Mouse (Mus musculus): ENCODE data around the gene Dnm3.

Dnm3 gene

DNA sequence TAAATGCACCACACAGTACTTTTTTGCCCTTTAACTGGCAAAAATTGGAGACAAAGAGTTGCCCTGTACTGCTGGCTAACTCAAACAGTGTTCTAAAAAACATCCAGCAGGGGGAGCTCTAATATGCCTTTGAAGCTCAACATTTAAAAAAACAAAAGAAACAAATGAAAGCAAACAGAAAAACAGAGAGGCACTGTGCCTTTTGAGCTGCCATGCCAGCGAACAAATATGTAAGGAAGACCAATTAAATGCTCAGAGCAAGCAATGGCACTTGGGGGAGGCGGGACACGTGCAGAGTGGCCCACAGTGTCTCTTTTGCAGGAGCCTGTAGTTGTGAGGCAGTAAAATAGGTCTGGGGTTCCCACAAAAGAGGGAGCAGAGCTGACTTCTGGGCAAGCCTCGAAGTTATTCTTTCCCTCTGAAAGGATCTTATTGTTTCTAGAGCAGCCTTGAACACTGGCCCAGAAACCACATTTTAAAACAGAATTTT lies 477.9 kb downstream of the Dnm3 start:
- in situ Hi-C loops (cut with MboI, MseI): loop anchor here (5.0 kb wide), 2 partner anchors 312 to 637 kb away; partner anchors contain the start of gene Myoc

DNA sequence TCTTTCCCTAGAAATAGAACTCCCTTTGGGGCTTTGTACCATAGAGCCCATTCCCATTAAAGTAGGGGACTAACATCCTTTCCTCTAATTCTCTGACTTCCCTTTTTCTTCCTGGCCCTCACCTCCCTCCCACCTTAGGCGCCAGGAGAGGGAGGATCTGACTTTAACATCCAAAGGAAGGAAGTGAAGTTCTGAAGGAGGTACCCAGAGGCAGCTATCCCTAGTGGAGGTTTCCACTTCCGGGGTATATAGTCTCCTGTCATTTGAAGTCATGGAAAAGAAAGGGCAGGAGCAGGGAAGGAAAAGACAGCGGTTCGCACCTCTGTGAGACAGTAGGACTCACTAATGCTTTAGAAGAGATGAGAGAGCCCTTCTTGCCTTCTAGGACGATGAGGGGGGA lies 478.5 kb downstream of the Dnm3 start:
- in situ Hi-C loops (cut with MboI, MseI): no loop called here

- in situ Hi-C loops (cut with MboI, MseI): no loop called here
Observed at GRCm38 (mm10) chr1:161998781-161999180, 479.1 kb downstream of the Dnm3 start.

DNA sequence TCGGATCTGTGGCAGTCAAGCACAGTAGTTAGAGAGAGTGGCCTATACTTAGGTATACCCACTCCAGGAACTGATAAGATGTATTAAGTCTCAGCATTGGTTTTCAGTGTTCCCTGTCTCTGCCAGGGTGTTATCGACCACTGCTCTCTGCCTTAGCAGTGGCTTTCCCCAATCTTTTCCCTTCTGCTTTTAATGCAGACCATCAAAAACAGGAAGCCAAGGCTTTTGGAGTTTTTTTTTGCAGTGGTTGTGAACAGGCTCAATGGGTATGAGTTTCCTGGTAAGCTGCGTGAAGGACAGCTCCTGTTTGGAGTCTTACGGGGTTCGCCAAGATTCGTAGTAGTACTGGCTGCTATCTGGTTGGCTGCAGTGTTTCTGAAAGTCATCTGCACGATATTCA lies 485.4 kb downstream of the Dnm3 start:
- in situ Hi-C loops (cut with MboI, MseI): no loop called here

GRCm38 (mm10) chr1:161991846-161992245 lies 486.0 kb downstream of the Dnm3 start:
- in situ Hi-C loops (cut with MboI, MseI): no loop called here

- in situ Hi-C loops (cut with MboI, MseI): no loop called here
Observed at GRCm38 (mm10) chr1:161990684-161991578, 486.9 kb downstream of the Dnm3 start.

- in situ Hi-C loops (cut with MboI, MseI): no loop called here
Observed at GRCm38 (mm10) chr1:161983979-161984566, 493.8 kb downstream of the Dnm3 start.

DNA sequence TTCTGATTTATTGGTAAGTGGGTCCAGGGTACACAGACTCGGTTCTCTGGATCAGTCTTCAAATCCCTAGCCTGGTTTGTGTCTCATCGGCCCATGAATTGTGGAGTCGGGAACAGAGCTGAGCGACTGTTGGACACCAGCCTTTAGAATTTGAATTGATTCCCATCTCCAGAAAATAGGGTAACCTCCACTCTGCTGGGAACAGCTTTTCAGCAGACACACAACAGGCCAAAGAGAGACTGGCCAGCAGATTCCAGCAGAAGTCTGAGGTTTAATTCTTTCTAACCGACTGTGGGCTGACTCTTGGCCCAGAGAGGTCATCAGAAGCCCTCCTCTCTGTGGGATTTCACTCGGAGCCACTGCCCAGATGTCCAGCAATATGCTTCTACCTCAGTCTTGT lies 494.4 kb downstream of the Dnm3 start:
- in situ Hi-C loops (cut with MboI, MseI): no loop called here

DNA sequence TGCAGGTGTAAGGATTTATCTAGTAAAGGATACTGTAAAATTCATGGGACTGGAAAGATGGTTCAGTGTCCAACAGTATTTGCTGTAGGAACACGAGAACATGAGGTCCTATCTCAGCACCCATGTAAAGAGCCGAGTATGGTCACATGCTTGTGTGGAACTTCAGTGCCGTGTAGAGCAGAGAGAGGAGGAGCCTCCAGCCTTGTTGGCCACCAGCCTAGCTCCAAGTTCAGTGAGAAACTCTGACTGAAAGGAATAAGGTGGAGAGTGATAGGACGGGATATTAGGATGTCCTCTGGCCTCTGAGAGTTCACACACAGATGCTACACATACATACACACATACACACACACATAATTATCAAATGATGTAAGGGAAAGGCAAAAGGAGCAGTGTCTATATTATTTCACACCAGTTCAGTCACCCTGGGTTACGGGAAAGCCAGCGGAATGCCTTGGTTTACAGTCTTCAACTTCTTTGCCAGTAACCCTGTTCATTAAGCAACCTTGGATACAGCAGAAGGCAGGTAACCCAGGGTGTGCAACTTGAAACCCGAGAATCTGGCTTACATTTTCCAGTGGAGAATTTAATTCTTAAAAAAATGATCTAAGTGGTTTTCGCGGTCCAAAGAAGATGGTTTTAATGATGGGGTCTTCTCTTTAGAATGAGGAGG lies 497.1 kb downstream of the Dnm3 start:
- in situ Hi-C loops (cut with MboI, MseI): no loop called here

DNA sequence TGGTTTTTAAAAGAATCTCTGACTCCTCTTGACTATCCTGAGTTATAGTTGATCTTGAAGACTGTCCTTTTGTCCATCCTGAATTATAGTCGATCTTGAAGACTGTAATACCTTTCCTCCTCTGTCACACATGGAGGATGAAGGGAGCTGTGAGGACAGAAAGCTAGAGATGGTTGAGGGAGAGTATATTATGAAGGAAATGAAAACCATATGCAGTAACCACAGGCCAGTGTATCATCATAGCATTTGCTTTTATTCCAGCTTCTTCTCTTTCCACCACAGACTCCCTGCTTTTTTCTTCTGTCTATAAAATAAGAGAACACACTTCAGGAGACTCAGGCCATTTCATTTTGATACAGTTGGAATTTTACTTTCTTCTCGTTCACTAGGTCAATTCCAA lies 497.8 kb downstream of the Dnm3 start:
- in situ Hi-C loops (cut with MboI, MseI): no loop called here

GRCm38 (mm10) chr1:161979536-161979935 lies 498.3 kb downstream of the Dnm3 start, which contains the start of gene 4930558K02Rik:
Gene 4930558K02Rik (minus strand): TSS chr1:161979636.
- in situ Hi-C loops (cut with MboI, MseI): no loop called here

- in situ Hi-C loops (cut with MboI, MseI): no loop called here
Observed at GRCm38 (mm10) chr1:161978173-161978700, 499.6 kb downstream of the Dnm3 start.

DNA sequence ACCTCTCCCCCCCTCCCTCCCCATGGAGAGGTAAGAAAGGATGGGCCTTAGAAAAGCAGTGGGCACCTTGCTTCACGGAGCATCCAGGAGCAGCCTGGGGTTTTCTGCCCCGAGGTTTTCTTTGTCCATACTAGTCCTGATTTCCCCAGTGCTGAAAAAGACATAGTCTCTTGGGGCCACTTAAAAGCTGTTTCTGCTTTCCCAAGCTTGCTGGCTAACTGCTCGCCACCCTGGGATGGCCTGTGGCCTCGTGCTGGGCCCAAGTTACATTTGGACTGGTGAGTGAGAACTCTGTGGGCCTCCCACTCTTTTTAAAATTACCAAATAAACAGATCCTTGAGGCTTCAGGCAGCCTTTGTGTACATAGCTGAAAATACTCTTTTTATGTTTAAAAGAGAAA lies 500.5 kb downstream of the Dnm3 start:
- in situ Hi-C loops (cut with MboI, MseI): no loop called here

DNA sequence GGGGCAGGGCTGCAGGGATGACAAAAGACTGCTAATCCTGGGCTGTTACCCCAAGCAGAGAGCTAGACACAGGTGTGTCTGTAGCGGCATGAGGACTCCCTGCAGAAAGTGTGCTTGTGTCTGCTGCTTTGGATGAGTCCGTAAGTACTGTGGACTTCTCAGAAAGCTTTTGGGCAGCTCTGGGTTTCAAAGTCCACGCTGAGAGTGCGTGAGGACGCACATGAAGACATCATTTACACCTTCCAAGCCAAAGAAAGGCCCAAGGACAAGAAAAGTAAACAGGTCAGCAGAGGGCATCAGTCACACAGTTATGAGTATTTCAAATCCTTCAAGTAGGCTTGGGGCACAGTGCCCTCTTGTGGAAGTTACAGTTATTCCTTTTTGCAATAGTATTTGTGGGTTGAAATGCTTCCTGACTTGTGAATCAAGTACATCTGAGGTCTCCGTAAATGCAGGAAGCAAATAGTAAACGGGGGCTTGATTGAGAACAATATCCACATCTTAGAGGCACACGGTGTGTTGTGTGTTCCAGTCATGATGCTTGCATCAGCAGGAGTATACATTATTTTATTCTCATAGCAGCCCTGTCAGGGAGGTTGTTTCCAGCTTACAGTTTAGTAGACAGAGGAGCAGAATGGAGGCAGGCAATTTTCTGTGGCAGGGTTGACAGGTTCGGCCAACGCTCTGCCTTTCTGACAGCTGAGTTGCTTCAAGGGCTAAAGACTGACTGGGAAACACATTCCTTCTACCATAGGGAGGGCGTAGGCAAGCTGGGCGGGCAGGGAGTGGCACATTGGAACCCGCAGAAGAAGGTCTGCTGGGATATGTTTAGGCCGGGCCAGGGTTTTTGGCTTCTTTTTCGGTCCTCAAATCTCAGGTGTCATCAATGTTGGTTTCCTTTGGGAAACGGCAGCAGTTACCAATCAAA lies 501.3 kb downstream of the Dnm3 start:
- in situ Hi-C loops (cut with MboI, MseI): no loop called here

GRCm38 (mm10) chr1:161972233-161972632 lies 505.6 kb downstream of the Dnm3 start:
- in situ Hi-C loops (cut with MboI, MseI): no loop called here

DNA sequence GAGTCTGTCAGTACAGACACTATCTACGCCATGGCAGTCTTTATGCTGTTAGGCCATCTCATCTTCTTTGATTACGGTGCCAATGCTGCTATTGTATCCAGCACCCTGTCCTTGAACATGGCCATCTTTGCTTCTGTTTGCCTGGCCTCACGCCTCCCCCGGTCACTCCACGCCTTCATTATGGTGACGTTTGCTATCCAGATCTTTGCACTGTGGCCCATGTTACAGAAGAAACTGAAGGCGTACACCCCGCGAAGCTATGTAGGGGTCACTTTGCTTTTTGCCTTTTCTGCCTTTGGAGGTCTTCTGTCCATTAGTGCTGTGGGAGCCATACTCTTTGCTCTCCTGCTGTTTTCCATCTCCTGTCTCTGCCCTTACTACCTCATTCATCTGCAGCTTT lies 507.0 kb downstream of the Dnm3 start:
- in situ Hi-C loops (cut with MboI, MseI): no loop called here

GRCm38 (mm10) chr1:161968589-161969407 lies 509.0 kb downstream of the Dnm3 start, which contains the start of gene Pigc:
Gene Pigc (plus strand): TSS chr1:161969186.
- in situ Hi-C loops (cut with MboI, MseI): loop anchor here (5.0 kb wide), 2 partner anchors 91 to 221 kb away; partner anchors contain the start of gene Suco

DNA sequence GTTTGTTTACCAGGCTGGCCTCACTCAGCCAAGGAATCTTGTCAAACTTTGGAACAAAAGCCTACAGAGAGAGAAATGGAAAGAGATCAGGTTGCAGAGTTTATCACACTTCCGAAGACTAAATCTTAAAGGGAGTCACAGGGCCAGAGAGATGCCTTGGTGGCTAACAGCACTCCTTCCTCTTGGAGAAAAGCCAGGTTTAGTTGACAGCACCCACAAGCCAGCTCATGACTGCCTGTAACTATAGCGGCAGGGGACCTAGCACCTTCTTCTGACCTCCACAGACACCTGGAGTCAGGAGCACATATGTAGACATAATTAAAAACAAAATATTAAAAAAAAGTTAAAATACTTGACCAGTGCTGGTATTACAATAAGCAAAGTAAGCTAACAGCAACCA lies 509.9 kb downstream of the Dnm3 start:
- in situ Hi-C loops (cut with MboI, MseI): loop anchor here (5.0 kb wide), 2 partner anchors 91 to 221 kb away; partner anchors contain the start of gene Suco

GRCm38 (mm10) chr1:161962465-161963377 lies 515.1 kb downstream of the Dnm3 start:
- in situ Hi-C loops (cut with MboI, MseI): no loop called here
